Mouse (Mus musculus) cerebellum, postnatal 14 days (tissue): Measurements from ENCODE around the gene Agrn.
"Not testable (repeated sequence)": the region's sequence is repeated elsewhere in the genome, so short reads cannot be mapped to it uniquely, and the experiment has no call there.

Experiments used
- DNase-seq, 2 experiments: peaks; one replicate each; pipeline ENCODE4 v3.0.0; 2021; ENCODE audit warnings: mixed read lengths in 2 of 2

Agrn gene

GRCm38 (mm10) chr4:156200623-156201475 is 3.6 kb upstream of the Agrn start, which contains the start of gene Isg15:
Gene Isg15 (minus strand): TSS chr4:156200818.
- no peak for DNase-seq

- peak; percentile 87 to 92 for DNase-seq
Observed at GRCm38 (mm10) chr4:156197829-156198205, 529 bp upstream of the Agrn start.

GRCm38 (mm10) chr4:156195927-156196870 is 1.1 kb downstream of the Agrn start:
- peak; percentile 56 to 68 for DNase-seq

GRCm38 (mm10) chr4:156194346-156194745 is 2.9 kb downstream of the Agrn start:
- no peak for DNase-seq

- DNase-seq: no peak
Observed at GRCm38 (mm10) chr4:156193906-156194305, 3.4 kb downstream of the Agrn start.

- DNase-seq: peak in 1 of 2 experiments; percentile 23
Observed at GRCm38 (mm10) chr4:156193200-156193590, 4.1 kb downstream of the Agrn start.

- DNase-seq: peak; percentile 84 to 89
Observed at GRCm38 (mm10) chr4:156192421-156193199, 4.7 kb downstream of the Agrn start.

- DNase-seq: peak; percentile 45 to 77
Observed at GRCm38 (mm10) chr4:156188811-156189323, 8.4 kb downstream of the Agrn start.

GRCm38 (mm10) chr4:156188162-156188810 is 9.0 kb downstream of the Agrn start:
- no peak for DNase-seq

GRCm38 (mm10) chr4:156185950-156186850 is 11.1 kb downstream of the Agrn start:
- peak; percentile 47 to 53 for DNase-seq

- DNase-seq: peak in 1 of 2 experiments; percentile 26
Observed at GRCm38 (mm10) chr4:156185456-156185949, 11.8 kb downstream of the Agrn start.

- no peak for DNase-seq
Observed at GRCm38 (mm10) chr4:156184291-156184954, 12.9 kb downstream of the Agrn start.

GRCm38 (mm10) chr4:156183747-156184146 is 13.5 kb downstream of the Agrn start:
- no peak for DNase-seq

- no peak for DNase-seq
Observed at GRCm38 (mm10) chr4:156177630-156178029, 19.7 kb downstream of the Agrn start.

- no peak for DNase-seq
Observed at GRCm38 (mm10) chr4:156171828-156172227, 25.5 kb downstream of the Agrn start.

- DNase-seq: no peak
Observed at GRCm38 (mm10) chr4:156169129-156169528, 28.2 kb downstream of the Agrn start.

- DNase-seq: no peak
Observed at GRCm38 (mm10) chr4:156168611-156169010, 28.7 kb downstream of the Agrn start.

GRCm38 (mm10) chr4:156166477-156166876 is 30.8 kb downstream of the Agrn start:
- DNase-seq: no peak

- DNase-seq: no peak
Observed at GRCm38 (mm10) chr4:156154771-156155170, 42.5 kb downstream of the Agrn start.

GRCm38 (mm10) chr4:156150887-156151286 is 46.4 kb downstream of the Agrn start:
- DNase-seq: not testable (repeated sequence)
